Mouse (Mus musculus) Muller cell, postnatal 12 days (primary cell): ENCODE measurements at regions not wholly inside any gene's neighbourhood (a gene's known extent, or its start where the extent isn't known, plus 50 kb on each side); places are given as distances from the start of the nearest gene placed in this dataset.

Experiments
- DNase-seq: peaks from one replicate; pipeline ENCODE4 v3.0.0-alpha.2; 2015; ENCODE audit errors: inconsistent ontology term

DNA sequence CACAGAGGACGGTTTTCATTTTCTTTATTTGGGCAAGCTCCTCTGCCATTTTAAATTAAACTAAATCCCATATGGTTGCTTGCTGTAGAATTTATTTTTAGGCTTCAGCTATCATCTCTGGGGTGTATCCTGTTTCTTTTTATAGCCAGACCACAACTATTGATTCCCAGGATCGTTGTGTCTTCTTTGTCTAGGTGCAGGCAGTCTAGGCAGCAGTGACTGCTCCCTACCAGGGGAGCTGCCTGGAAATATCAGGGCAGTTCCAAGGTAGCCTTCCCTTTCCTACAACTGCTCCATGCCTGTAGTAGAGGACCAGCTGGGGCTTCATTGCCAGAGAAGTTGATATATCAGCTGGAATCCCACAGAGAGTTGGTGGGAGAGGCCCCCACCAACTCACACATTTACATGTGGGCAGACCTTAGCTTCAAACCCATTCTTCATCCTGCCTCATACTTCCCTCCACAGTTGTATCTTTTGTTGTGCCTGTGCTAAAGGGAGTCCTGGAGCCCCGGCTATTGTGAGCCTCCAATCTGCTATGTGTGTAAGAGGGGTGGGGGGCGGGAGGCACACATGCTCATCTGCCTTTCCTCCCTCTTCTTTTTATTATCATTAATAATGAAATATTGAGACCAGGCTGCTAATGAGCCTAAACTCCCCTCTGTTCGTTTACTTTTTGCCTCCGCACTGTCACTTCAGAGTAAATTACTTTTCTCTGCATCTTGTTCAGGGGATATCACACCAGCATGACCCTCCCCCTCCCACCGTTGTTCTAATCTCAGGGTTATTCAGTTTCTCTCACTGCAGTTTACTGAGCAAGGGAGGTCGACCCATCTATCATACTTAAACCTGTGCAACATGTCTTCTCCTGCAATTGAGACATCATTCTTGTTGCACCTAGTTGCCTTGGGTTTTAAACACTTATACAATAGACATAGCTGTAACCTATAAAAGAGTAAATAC lies 576.3 kb upstream of the Plxna2 start:
- no peak for DNase-seq

DNA sequence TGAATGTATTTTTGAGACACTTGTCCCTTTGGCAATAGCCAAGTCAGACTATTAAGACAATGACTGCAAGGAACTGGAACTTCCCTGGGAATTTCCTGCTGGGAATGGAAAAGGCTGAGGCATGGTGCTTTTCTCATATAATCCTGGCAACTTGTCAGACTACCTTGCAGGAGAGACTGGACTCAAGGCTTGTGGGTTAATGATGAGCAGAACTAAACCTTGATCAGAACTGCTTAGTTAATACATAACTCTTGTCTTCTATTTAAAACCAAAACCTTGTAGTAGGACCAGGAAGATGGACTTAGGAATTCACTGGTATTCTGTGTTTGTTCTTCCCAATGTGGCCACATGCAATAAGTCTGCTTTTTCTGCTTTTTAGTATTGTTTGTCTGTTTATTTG lies 579.3 kb upstream of the Plxna2 start:
- DNase-seq, result no peak

- DNase-seq, result no peak
These were observed 583.7 kb upstream of the Plxna2 start for GRCm38 (mm10) chr1:194034199-194034883.

DNA sequence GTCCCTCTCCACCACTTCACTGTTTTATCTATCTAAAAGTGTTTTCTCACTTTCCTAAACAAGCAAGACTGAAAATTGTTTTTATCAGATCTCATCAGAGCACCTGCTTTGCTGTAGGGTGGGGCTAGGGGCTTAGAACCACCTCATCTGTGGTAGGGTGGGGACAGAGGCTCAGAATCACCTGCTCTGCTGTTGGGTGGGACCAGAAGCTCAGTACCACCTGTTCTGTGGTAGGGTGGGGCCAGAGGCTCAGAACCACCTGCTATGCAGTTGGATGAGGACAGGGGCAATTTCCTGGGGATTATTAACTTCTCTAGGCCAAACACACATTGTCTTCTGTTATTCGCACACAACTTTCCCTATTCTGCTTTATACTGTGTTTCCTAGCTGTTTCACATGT lies 585.4 kb upstream of the Plxna2 start:
- no peak for DNase-seq

DNA sequence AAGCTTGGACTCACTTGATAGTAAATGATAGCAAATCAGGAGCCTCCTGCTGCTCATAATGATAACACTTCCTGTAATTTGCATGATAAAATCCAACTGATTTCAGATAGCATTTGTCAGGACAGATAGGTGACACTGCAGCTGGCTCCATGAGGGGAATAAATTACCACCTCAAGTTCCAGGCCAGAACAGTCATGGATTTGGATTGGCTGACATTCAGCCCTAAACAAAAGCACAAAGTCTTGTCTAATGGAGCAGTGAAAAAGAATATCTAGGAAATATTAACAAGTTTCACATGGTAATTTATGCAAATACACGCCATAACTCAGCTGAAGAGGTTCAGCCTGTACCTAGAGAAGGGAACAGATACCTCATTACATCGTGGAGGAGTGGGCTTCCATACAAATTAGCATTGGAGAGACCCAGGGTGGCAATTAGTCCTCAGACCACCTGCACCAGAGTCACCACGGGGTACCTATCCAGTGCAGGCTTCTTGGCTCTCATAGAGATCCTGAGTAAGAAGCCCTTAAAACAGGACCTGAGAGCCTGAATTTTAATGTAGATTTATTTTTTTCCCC lies 587.3 kb upstream of the Plxna2 start:
- DNase-seq, result no peak

DNA sequence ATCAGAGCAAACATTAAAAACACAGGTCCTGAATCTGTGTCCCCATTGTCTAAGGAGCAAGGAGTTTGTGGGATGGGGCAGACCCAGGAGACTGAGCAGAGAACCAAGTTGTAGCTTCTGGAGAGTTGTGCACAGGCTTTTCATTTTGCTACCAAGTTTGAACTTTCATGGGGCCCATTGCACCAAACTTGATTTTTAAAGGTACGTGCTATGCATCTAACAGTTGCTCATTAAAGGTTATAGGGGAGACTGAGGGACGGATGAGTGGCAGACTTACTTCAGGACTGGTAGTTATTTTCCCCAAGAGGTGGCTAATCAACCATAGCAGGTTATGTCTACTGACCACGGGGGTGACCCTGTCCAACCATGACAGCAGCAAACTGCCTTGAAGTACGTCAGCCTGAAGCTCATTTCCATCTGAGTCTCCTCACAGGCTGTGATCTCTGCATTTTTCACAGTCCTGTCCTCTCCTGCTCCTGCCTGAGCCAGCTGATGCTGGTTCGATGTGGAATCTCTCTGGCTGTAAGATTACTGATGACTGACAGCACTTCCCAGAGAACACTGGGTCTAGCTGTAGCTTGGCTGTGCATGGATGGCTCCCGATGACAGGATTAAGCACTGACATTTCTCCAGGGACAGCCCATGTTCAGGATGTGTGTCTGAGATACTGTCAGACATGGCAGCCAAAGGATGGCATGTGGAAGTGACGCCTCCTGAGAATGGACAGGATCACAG lies 590.9 kb upstream of the Plxna2 start:
- DNase-seq, result no peak

DNA sequence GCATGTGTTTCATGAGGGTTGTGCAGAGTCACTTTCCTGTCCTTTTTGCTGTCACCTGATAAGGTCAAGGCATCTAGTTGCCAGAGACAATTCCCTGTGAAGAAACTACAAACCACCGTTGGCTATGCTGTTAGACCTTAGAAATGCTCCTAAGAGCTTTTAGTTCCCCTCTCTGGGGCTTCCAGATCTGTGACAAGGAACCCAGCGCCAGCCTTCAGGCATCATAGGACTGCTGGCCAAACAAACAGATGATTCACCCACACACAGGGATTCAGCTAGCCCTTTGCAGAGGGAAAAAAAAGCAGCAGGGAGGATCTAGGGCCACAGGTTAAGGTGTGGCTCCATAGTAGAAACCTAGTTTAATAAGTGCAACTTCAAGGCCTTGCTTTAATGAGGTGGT lies 591.8 kb upstream of the Plxna2 start:
- DNase-seq, result no peak

DNA sequence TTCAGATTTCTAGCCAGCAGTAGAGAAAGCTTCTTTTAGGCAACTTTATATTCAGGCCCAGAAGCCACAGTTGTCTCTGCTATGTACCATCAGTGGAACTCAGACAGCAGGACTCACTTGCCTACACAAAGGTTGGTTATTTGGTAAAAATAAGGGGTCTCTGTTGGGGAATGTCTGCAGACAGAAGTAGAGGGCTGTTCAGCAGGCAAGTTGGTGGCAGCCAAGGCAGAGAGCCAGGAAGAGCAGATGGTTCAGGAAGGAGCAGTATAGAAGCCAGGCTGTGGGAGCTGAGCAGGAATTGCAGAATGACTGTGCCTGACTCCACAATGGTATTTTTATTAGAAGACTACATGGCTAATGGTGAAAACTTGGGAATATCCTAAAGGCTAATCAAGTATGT lies 598.7 kb upstream of the Plxna2 start:
- DNase-seq, result no peak

DNA sequence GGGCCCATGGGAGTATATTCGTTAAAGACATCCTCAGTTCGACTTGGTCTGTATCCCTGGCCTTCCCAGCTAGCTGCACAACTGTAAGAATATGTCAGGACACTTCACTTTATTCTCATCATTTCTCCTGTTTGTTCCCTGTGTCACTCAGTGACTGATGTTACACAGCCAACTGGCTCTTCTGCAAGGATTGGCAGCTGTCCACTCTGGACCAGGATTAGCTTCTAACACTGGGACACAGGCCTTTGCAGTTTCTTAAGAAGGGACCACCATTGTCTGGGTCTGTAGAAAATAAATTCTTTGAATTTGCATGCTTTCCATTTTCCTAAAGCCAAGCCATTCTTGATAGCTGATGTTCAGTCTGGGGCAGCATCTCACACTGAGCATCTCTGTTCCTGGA lies 622.1 kb upstream of the Camk1g start:
- no peak for DNase-seq

GRCm38 (mm10) chr1:193989956-193990675 lies 620.0 kb upstream of the Camk1g start:
- DNase-seq, result no peak

DNA sequence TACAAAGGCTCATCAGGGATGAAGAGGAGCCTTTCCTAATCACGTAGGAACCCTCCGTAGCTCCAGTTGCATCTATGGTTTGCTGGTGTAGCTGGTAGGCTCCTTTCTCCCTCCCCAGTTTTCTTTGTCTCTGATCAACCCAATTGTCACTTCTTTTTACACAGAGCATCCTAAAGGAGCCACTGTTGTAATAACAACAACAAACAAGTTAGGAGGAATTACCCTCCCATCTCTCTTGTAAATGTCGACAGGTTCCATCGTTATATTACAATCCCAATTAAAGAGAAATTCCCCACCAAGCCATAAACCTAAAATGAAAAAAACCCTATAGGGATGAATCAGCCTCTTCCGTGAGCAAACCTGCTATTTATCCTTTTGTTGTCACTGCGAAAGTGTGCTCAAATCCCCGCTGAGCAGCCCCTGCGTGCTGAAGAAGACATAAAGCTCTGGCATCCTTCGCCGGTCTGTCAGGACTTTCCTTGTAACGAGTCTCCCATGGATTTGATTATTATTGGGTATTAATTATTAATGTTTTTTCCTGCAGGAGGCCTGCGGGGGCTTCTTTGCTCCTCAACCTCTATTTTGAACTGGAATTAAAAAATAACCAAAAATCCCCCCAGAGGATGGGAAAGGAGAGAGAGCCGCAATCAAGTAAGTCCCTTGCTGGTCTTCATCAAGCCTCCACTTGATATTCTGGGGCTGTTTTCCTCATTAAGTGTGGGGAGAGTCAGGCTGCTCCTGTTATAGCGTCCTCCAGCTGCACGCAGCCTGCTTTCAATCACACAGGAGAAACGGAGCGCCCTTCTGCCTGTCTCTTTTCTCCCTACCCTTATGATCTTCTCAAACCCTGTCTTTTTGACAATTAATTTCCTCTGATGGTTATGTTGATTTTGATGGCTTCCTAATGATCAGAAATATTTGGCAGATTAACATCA lies 619.1 kb upstream of the Camk1g start:
- no peak for DNase-seq

DNA sequence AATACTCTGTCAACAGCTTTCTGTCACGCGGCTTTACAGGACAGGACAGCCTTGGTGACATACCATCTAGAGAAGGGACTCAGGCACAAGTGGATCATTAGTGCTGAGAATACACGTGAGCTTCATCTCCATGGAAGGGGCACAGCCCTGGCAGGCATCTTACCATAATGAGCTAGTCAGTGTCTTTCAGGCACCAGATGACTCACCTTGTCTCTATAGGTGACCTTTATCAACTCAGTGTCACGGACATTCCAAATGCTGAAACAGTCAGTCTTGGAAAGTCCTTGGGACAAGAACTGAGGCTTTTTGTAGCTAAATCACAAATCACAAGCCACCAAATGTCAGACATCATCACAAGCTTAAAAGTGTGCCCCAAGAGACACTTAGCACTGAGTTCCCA lies 610.5 kb upstream of the Camk1g start:
- peak; percentile 25 for DNase-seq

- DNase-seq, result no peak
These were observed 601.4 kb upstream of the Camk1g start for GRCm38 (mm10) chr1:193971537-193971936.

DNA sequence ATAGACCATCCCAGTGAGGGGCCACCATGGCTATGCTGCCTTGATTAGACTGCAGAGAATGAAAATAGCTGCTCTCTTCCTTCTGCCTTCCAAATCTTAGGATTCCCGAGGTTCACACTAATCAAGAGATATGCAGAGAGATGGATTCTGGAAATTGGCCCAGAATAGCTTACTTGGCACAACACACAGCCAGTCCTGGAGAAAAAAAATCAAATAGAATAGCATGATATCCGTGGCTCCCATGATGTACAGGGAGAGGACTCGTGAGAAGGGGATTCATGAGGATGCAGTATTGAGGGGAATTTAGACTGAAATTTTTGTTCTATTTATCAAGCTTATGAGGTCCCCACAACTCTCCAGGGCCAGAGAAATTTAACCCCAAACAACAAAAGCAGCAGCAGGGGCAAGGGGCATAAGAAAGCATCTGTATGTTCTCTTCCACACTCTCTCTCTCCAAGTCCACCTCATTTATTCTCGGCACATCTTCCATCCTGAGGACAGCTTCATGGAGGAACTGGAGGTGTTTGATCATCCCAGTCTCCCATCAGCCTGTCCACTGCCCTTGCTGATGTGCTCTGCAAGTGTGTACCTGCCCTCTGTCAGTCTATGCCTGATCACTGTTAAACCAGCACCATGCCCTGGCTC lies 599.3 kb upstream of the Camk1g start:
- DNase-seq, result peak; percentile 44

- DNase-seq, result peak; percentile 67
These were observed 598.1 kb upstream of the Camk1g start for GRCm38 (mm10) chr1:193967957-193968926.

- DNase-seq, result peak; percentile 88
These were observed 596.8 kb upstream of the Camk1g start for GRCm38 (mm10) chr1:193966652-193967555.

DNA sequence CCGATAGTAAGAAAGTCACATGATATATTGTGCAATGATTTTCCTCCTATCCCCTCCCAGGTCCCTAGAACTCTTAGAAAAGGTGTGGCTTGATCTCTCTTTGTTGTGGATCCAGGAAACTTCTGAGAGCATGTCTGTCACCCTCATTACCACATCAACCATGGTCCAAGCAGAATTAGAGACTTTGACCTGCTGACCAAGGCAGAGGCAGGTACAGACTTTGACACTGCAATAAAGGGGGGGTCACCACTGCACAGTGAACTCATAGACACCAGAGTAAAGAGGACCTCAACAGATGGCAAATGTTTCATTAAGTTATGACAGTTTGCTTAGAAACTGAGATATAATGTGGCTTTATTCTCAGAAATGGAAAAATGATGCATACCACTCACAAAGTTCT lies 595.2 kb upstream of the Camk1g start:
- no peak for DNase-seq
